Mouse (Mus musculus) mammary gland, adult 2 months (tissue): ENCODE data around the gene Gm17783. TPM values are rescaled to one million over a fixed set of nuclear protein-coding genes. Genes with fewer than 3 reads are reported as not detected.

Source experiments
- polyA plus RNA-seq: library from polyadenylated mRNA; depleted of rRNA; stranded (reverse); fragments of >200 nt; gene quantifications from 2 replicates; pipeline ENCODE4 v1.2.3, GENCODE M21; 2012; ENCODE audit warnings: low replicate concordance; rRNA removed

Gene Gm17783
- polyA plus RNA-seq, result not detected in 2 replicates

GRCm38 (mm10) chr16:45531950-45532349, at the start of gene Gm17783:
TSS of gene Gm17783 (minus strand) at chr16:45532050.

GRCm38 (mm10) chr16:45535009-45535408, 3.2 kb upstream of the Gm17783 start, which contains the start of gene Slc9c1:
TSS of gene Slc9c1 (plus strand) at chr16:45535309.

GRCm38 (mm10) chr16:45492927-45493326, 38.9 kb downstream of the Gm17783 start, which contains the start of gene Gm609:
TSS of gene Gm609 (minus strand) at chr16:45492969.

Other genes with a start within 250 kb of the Gm17783 start
- 131 and 190 TPM in 2 replicates for gene Cd200, start 123.0 kb downstream of the Gm17783 start, polyA plus RNA-seq
- gene Gm609, start 39.1 kb downstream of the Gm17783 start, polyA plus RNA-seq, result 0.11 TPM in 1 of 2 replicates, not detected in the other
- gene Slc9c1, start 3.3 kb upstream of the Gm17783 start, polyA plus RNA-seq, result not detected in 2 replicates
- 0.72 and 1.1 TPM in 2 replicates for gene Gcsam, start 78.3 kb upstream of the Gm17783 start, polyA plus RNA-seq
- gene BC016579, start 122.0 kb upstream of the Gm17783 start, polyA plus RNA-seq, result 0.11 TPM in 1 of 2 replicates, not detected in the other
- 0.04 TPM in 1 of 2 replicates, not detected in the other for gene Tmprss7, start 161.6 kb upstream of the Gm17783 start, polyA plus RNA-seq
- gene Tagln3, start 192.6 kb upstream of the Gm17783 start, polyA plus RNA-seq, result 0.57 and 0.62 TPM in 2 replicates
- gene Abhd10, start 210.9 kb upstream of the Gm17783 start, polyA plus RNA-seq, result 2.6 and 7.8 TPM in 2 replicates